Mouse (Mus musculus) megakaryocyte, embryonic 14.5 days (primary cell): ENCODE data around the gene Mri1. TPM values are rescaled to one million over a fixed set of nuclear protein-coding genes. Genes with fewer than 3 reads are reported as not detected.

Source experiments
- H3K27me3 ChIP-seq: replicated peaks from 2 replicates; pipeline ENCODE3; 2012; ENCODE audit warnings: inconsistent platforms
- H3K36me3 ChIP-seq: replicated peaks from 2 replicates; pipeline ENCODE3; 2012; ENCODE audit warnings: low read length, inconsistent platforms, mixed read lengths
- H3K4me1 ChIP-seq: 2 replicates; pipeline ENCODE4 v1.6.1; 2012; ENCODE audit warnings: inconsistent platforms
- H3K4me3 ChIP-seq: replicated peaks from 2 replicates; pipeline ENCODE3; 2012; ENCODE audit warnings: moderate library complexity, mild to moderate bottlenecking, inconsistent platforms
- H3K9me3 ChIP-seq: 2 replicates; pipeline ENCODE4 v1.6.1; 2012; ENCODE audit warnings: inconsistent platforms
- FLI1 ChIP-seq: IDR thresholded peaks from 2 replicates; pipeline ENCODE4 v1.6.1; 2012; ENCODE audit warnings: low read length, inconsistent platforms, mixed read lengths
- GATA1 ChIP-seq: IDR thresholded peaks from 3 replicates; pipeline ENCODE4 v1.6.1; 2012; ENCODE audit warnings: mixed read lengths, low read length, inconsistent platforms, borderline replicate concordance
- polyA plus RNA-seq: library from polyadenylated mRNA; stranded (reverse); fragments of >175 nt; gene quantifications from 2 replicates; pipeline ENCODE4 v1.2.3, GENCODE M21; 2012; ENCODE audit warnings: low replicate concordance; ENCODE audit not compliant: insufficient read depth

Gene Mri1
- polyA plus RNA-seq, 1 experiment: 106 TPM

GRCm38 (mm10) chr8:84237542-84238229 lies 19.4 kb downstream of the Mri1 start:
- peaks cover 69% of the 10 kb centered on the region for H3K4me1 ChIP-seq

GRCm38 (mm10) chr8:84236998-84237473 lies 20.1 kb downstream of the Mri1 start, which contains the start of gene Zswim4:
Zswim4 (minus strand) TSS chr8:84237055.
- no peak for TF ChIP-seq FLI1
- TF ChIP-seq GATA1: no peak
- Histone ChIP-seq H3K36me3 (peaks cover 30% of the 10 kb centered on the region), H3K4me3 (peak within 1 kb of the TSS; percentile 95), H3K9me3 (no peaks in the 10 kb centered on the region), H3K4me1 (peaks cover 69% of the 10 kb centered on the region), H3K27me3 (no peaks in the 10 kb centered on the region)

More at GRCm38 (mm10) chr8:84237542-84238229, 19.4 kb downstream of the Mri1 start:
- H3K9me3 ChIP-seq: no peaks in the 10 kb centered on the region
- no peaks in the 10 kb centered on the region for H3K27me3 ChIP-seq
- peak overlapping the region; percentile 95 for H3K4me3 ChIP-seq
- H3K36me3 ChIP-seq: peaks cover 23% of the 10 kb centered on the region
- TF ChIP-seq FLI1: no peak

- TF ChIP-seq GATA1: no peak
- TF ChIP-seq FLI1: no peak
- peaks cover 35% of the 10 kb centered on the region for H3K36me3 ChIP-seq
- peak overlapping the region; percentile 95 for H3K4me3 ChIP-seq
- H3K4me1 ChIP-seq: peaks cover 71% of the 10 kb centered on the region
- H3K9me3 ChIP-seq: no peaks in the 10 kb centered on the region
- no peaks in the 10 kb centered on the region for H3K27me3 ChIP-seq
These were observed 20.6 kb downstream of the Mri1 start for GRCm38 (mm10) chr8:84236410-84236997.

- TF ChIP-seq FLI1 (no peak), GATA1 (no peak)
- H3K4me1 ChIP-seq: peaks cover 65% of the 10 kb centered on the region
- H3K9me3 ChIP-seq: no peaks in the 10 kb centered on the region
- no peaks in the 10 kb centered on the region for H3K27me3 ChIP-seq
- peak overlapping the region; percentile 95 for H3K4me3 ChIP-seq
- H3K36me3 ChIP-seq: peaks cover 41% of the 10 kb centered on the region
These were observed 21.2 kb downstream of the Mri1 start for GRCm38 (mm10) chr8:84235746-84236409.

- no peaks in the 10 kb centered on the region for H3K9me3 ChIP-seq
- no peak overlapping the region for H3K4me3 ChIP-seq
- TF ChIP-seq FLI1: no peak
- no peaks in the 10 kb centered on the region for H3K27me3 ChIP-seq
- peaks cover 68% of the 10 kb centered on the region for H3K36me3 ChIP-seq
- peaks cover 54% of the 10 kb centered on the region for H3K4me1 ChIP-seq
These were observed 24.1 kb downstream of the Mri1 start for GRCm38 (mm10) chr8:84233055-84233454.

- Histone ChIP-seq H3K36me3 (peaks cover 92% of the 10 kb centered on the region), H3K4me3 (no peak overlapping the region), H3K27me3 (no peaks in the 10 kb centered on the region), H3K4me1 (peaks cover 41% of the 10 kb centered on the region), H3K9me3 (no peaks in the 10 kb centered on the region)
- TF ChIP-seq FLI1 (no peak), GATA1 (no peak)
These were observed 26.4 kb downstream of the Mri1 start for GRCm38 (mm10) chr8:84230735-84231134.

GRCm38 (mm10) chr8:84223322-84224029 lies 33.6 kb downstream of the Mri1 start:
- Histone ChIP-seq H3K4me3 (peak overlapping the region; percentile 46), H3K36me3 (peaks cover 91% of the 10 kb centered on the region)
- TF ChIP-seq FLI1 (no peak), GATA1 (no peak)

GRCm38 (mm10) chr8:84222566-84223165 lies 34.5 kb downstream of the Mri1 start:
- H3K4me1 ChIP-seq: peaks cover 30% of the 10 kb centered on the region
- no peaks in the 10 kb centered on the region for H3K27me3 ChIP-seq
- no peak for TF ChIP-seq FLI1
- no peak for TF ChIP-seq GATA1
- H3K4me3 ChIP-seq: no peak overlapping the region
- H3K36me3 ChIP-seq: peaks cover 91% of the 10 kb centered on the region
- H3K9me3 ChIP-seq: no peaks in the 10 kb centered on the region

More at GRCm38 (mm10) chr8:84223322-84224029, 33.6 kb downstream of the Mri1 start:
- no peaks in the 10 kb centered on the region for H3K27me3 ChIP-seq
- H3K4me1 ChIP-seq: peaks cover 24% of the 10 kb centered on the region
- no peaks in the 10 kb centered on the region for H3K9me3 ChIP-seq

GRCm38 (mm10) chr8:84220105-84220504 lies 37.0 kb downstream of the Mri1 start:
- H3K27me3 ChIP-seq: no peaks in the 10 kb centered on the region
- no peaks in the 10 kb centered on the region for H3K9me3 ChIP-seq
- no peak for TF ChIP-seq GATA1
- no peak overlapping the region for H3K4me3 ChIP-seq
- peaks cover 91% of the 10 kb centered on the region for H3K36me3 ChIP-seq
- peaks cover 30% of the 10 kb centered on the region for H3K4me1 ChIP-seq
